Mouse (Mus musculus): Measurements from ENCODE around the gene Mrm3. TPM values are rescaled to one million over a fixed set of nuclear protein-coding genes. Genes with fewer than 3 reads are reported as not detected.

The Mrm3 gene
- polyA plus RNA-seq (2017; shearing (Covaris generic)), result 10 to 100 TPM in 1 of 2 experiments, 1 to 10 TPM in 1; 7.2 to 16.3 TPM

GRCm38 (mm10) chr11:76242901-76243810 is at the start of gene Mrm3, which contains the start of gene Glod4:
Gene Mrm3 (plus strand): TSS chr11:76243715.
Gene Glod4 (minus strand): TSS chr11:76243725.

GRCm38 (mm10) chr11:76217390-76217800 is 26.1 kb upstream of the Mrm3 start, which contains the start of the genes Dbil5 and Gemin4:
Gene Dbil5 (plus strand): TSS chr11:76217608.
Gene Gemin4 (minus strand): TSS chr11:76217664.

Other genes starting within 250 kb of the Mrm3 start
- 1 to 10 TPM in 1 of 2 experiments, not detected in 1; 3.4 TPM for gene 1700016K19Rik, start 243.8 kb upstream of the Mrm3 start, polyA plus RNA-seq (2017; shearing (Covaris generic))
- gene Rflnb, start 215.9 kb upstream of the Mrm3 start, polyA plus RNA-seq (2017; shearing (Covaris generic)), result 10 to 100 TPM; 28.5 to 77.0 TPM
- gene Vps53, start 64.1 kb upstream of the Mrm3 start, polyA plus RNA-seq (2017; shearing (Covaris generic)), result 10 to 100 TPM; 49.9 to 68.7 TPM
- 1 to 10 TPM; 2.8 to 4.3 TPM for gene Fam57a, start 64.0 kb upstream of the Mrm3 start, polyA plus RNA-seq (2017; shearing (Covaris generic))
- not detected for gene Dbil5, start 26.1 kb upstream of the Mrm3 start, polyA plus RNA-seq (2017; shearing (Covaris generic))
- gene Gemin4, start 26.1 kb upstream of the Mrm3 start, polyA plus RNA-seq (2017; shearing (Covaris generic)), result 10 to 100 TPM; 13.2 to 22.6 TPM
- gene Glod4, start within 50 bp of the Mrm3 start, polyA plus RNA-seq (2017; shearing (Covaris generic)), result 10 to 100 TPM; 70.0 to 83.7 TPM
- gene Nxn, start 155.4 kb downstream of the Mrm3 start, polyA plus RNA-seq (2017; shearing (Covaris generic)), result 1 to 10 TPM; 2.4 to 3.2 TPM
- 10 to 100 TPM; 46.5 to 60.0 TPM for gene Timm22, start 163.2 kb downstream of the Mrm3 start, polyA plus RNA-seq (2017; shearing (Covaris generic))

Data from activated CD4-positive, CD25-positive, alpha-beta regulatory T cell (primary cell).